Mouse (Mus musculus) thymus, adult 2 months (tissue): ENCODE data around the gene Ptgr2. TPM values are rescaled to one million over a fixed set of nuclear protein-coding genes. Genes with fewer than 3 reads are reported as not detected.

Source experiments
- DNase-seq: peaks from one replicate; pipeline ENCODE4 v3.0.0; 2021
- H3K27ac ChIP-seq: fragments of 200-500 bp; 2 replicates; pipeline ENCODE4 v1.5.1; 2012; ENCODE audit warnings: low read length, control low read depth; ENCODE audit not compliant: control insufficient read depth, insufficient read depth
- H3K27me3 ChIP-seq: fragments of 200-500 bp; 2 replicates; pipeline ENCODE4 v1.6.1; 2012; ENCODE audit warnings: mild to moderate bottlenecking, low read length, moderate library complexity, mixed read lengths; ENCODE audit not compliant: control insufficient read depth, insufficient read depth
- H3K36me3 ChIP-seq: fragments of 200-500 bp; 2 replicates; pipeline ENCODE4 v1.6.1; 2012; ENCODE audit warnings: mild to moderate bottlenecking, low read length, moderate library complexity; ENCODE audit not compliant: control insufficient read depth, insufficient read depth
- H3K4me1 ChIP-seq: fragments of 200-500 bp; replicated peaks from 2 replicates; pipeline ENCODE4 v1.6.1; 2012; ENCODE audit warnings: low read length; ENCODE audit not compliant: control insufficient read depth, insufficient read depth
- H3K4me3 ChIP-seq: fragments of 200-500 bp; 2 replicates; pipeline ENCODE4 v1.5.1; 2012; ENCODE audit warnings: mild to moderate bottlenecking, low read length, control low read depth, moderate library complexity; ENCODE audit not compliant: control insufficient read depth, insufficient read depth
- CTCF ChIP-seq: fragments of 200-500 bp; IDR thresholded peaks from 2 replicates; pipeline ENCODE4 v1.5.1; 2012; ENCODE audit warnings: mild to moderate bottlenecking, control low read depth, low read length, moderate library complexity, borderline replicate concordance; ENCODE audit not compliant: control insufficient read depth, poor library complexity, insufficient read depth; ENCODE audit errors: extremely low read depth
- POLR2A ChIP-seq: fragments of 200-500 bp; IDR thresholded peaks from 2 replicates; pipeline ENCODE4 v1.6.1; 2012; ENCODE audit warnings: mild to moderate bottlenecking, low read length, control low read depth, moderate library complexity; ENCODE audit not compliant: control insufficient read depth, poor library complexity, insufficient read depth; ENCODE audit errors: extremely low read depth
- WGBS: fragments of 180-500 bp; shearing (Covaris S2); methylation state at CpG from one replicate; pipeline ENCODE4 v1.1.7; 2018; 5-methylcytosine and 5-hydroxymethylcytosine counted together
- polyA plus RNA-seq: library from polyadenylated mRNA; depleted of rRNA; stranded (reverse); fragments of >200 nt; gene quantifications from 2 replicates; pipeline ENCODE4 v1.2.3, GENCODE M21; 2012; rRNA removed

Gene Ptgr2
- polyA plus RNA-seq, 1 experiment = 8.1 TPM

DNA sequence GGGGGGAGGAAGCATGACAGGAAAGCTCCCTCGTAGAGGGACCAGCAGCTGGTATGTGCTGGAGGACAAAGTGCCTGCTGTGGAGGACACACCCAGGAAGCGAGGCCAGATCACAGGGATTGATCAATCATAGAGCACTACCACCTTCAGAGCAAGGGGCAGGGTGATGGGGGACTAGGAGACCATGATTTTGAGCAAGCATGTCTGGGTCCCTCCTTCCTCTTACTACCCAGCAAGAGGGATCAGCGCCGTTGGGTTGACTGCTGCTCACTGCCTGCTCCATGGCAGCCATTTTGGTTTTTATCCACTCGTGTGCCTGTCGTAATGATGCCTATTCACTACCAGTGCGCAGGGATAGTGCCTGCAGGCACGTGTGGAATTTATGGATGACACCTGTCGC, 79.3 kb downstream of the Ptgr2 start:
- Histone ChIP-seq H3K36me3 (no peaks in the 10 kb centered on the region), H3K27ac (no peak overlapping the region), H3K4me1 (peaks cover 3% of the 10 kb centered on the region), H3K4me3 (no peak overlapping the region), H3K27me3 (no peaks in the 10 kb centered on the region)
- WGBS = 92% methylated on average over 9 of the region's 9 CpGs
- TF ChIP-seq POLR2A (no peak), CTCF (no peak)
- DNase-seq = no peak

DNA sequence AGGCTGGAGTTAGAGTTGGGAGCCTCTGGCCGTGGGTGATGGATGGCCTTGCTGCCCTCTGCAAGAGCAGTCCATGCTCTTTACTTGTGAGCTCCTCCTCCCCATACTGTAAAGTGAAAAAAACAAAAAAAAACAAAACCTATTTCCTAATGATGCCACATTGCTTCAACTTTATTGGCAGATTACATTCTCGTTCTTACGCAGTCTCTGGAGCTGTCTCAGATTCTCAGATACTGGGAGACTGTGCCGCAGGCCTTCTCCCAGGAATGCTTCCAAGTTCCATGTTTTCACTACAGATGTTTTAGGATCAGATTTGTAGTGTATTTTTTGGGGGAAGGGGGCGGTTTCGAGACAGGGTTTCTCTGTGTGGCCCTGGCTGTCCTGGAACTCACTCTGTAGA, 80.1 kb downstream of the Ptgr2 start:
- H3K4me1 ChIP-seq = peaks cover 3% of the 10 kb centered on the region
- DNase-seq = no peak
- no peaks in the 10 kb centered on the region for H3K36me3 ChIP-seq
- no peak overlapping the region for H3K27ac ChIP-seq
- TF ChIP-seq POLR2A = no peak
- no peak for TF ChIP-seq CTCF
- WGBS = 95% methylated on average over 6 of the region's 6 CpGs
- H3K27me3 ChIP-seq = no peaks in the 10 kb centered on the region
- H3K4me3 ChIP-seq = no peak overlapping the region

Other genes starting within 250 kb of the Ptgr2 start
- 0.65 and 0.66 TPM in 2 replicates for gene Acot4, start 246.9 kb upstream of the Ptgr2 start, polyA plus RNA-seq
- gene Gm49366, start 246.3 kb upstream of the Ptgr2 start, polyA plus RNA-seq = not detected in 2 replicates
- gene Acot3, start 233.1 kb upstream of the Ptgr2 start, polyA plus RNA-seq = not detected in 2 replicates
- gene Acot5, start 215.9 kb upstream of the Ptgr2 start, polyA plus RNA-seq = 1.1 and 1.6 TPM in 2 replicates
- 1.5 and 1.6 TPM in 2 replicates for gene Acot6, start 184.6 kb upstream of the Ptgr2 start, polyA plus RNA-seq
- gene Dnal1, start 170.9 kb upstream of the Ptgr2 start, polyA plus RNA-seq = 2.2 and 3.0 TPM in 2 replicates
- gene Pnma1, start 136.7 kb upstream of the Ptgr2 start, polyA plus RNA-seq = 0.24 and 0.28 TPM in 2 replicates
- 26.1 and 30.9 TPM in 2 replicates for gene Elmsan1, start 66.4 kb upstream of the Ptgr2 start, polyA plus RNA-seq
- 59.1 and 59.5 TPM in 2 replicates for gene Zfp410, start 31.6 kb downstream of the Ptgr2 start, polyA plus RNA-seq
- gene Coq6, start 76.4 kb downstream of the Ptgr2 start, polyA plus RNA-seq = 63.3 and 70.5 TPM in 2 replicates
- gene Fam161b, start 76.6 kb downstream of the Ptgr2 start, polyA plus RNA-seq = 0.94 and 1.2 TPM in 2 replicates
- gene Entpd5, start 123.8 kb downstream of the Ptgr2 start, polyA plus RNA-seq = 24.6 and 24.8 TPM in 2 replicates
- gene Bbof1, start 123.8 kb downstream of the Ptgr2 start, polyA plus RNA-seq = 0.42 and 0.73 TPM in 2 replicates
- 7.1 and 7.6 TPM in 2 replicates for gene Rnf113a2, start 132.0 kb downstream of the Ptgr2 start, polyA plus RNA-seq
- 10.9 and 13.2 TPM in 2 replicates for gene Aldh6a1, start 165.8 kb downstream of the Ptgr2 start, polyA plus RNA-seq
- 17.2 and 24.5 TPM in 2 replicates for gene Lin52, start 166.2 kb downstream of the Ptgr2 start, polyA plus RNA-seq